Mouse (Mus musculus) macrophage (primary cell): ENCODE results near the gene Ncam1. TPM values are rescaled to one million over a fixed set of nuclear protein-coding genes. Genes with fewer than 3 reads are reported as not detected.

Experiments used
- H3K27ac ChIP-seq: fragments of 350-480 bp; formaldehyde crosslinking; 2 replicates; pipeline ENCODE4 v1.9.0; 2021
- H3K36me3 ChIP-seq: fragments of 350-480 bp; formaldehyde crosslinking; 2 replicates; pipeline ENCODE4 v1.9.0; 2021; ENCODE audit errors: inconsistent target
- H3K4me3 ChIP-seq: fragments of 350-480 bp; formaldehyde crosslinking; 2 replicates; pipeline ENCODE4 v1.9.0; 2021; ENCODE audit errors: inconsistent target
- H3K79me2 ChIP-seq: fragments of 350-480 bp; formaldehyde crosslinking; 2 replicates; pipeline ENCODE4 v1.9.0; 2021; ENCODE audit errors: inconsistent target
- WGBS: methylation state at CpG from one replicate; pipeline ENCODE4 v1.1.7; 2026; ENCODE audit warnings: inconsistent platforms; ENCODE audit not compliant: missing documents; 5-methylcytosine and 5-hydroxymethylcytosine counted together
- polyA plus RNA-seq: library from polyadenylated mRNA; stranded (reverse); fragments of 250-400 nt; gene quantifications from 3 replicates; pipeline ENCODE4 v1.2.4, GENCODE M21; 2018; ENCODE audit warnings: inconsistent platforms

Ncam1 gene
- polyA plus RNA-seq, 1 experiment from 2014 or later, result 0.06 TPM

GRCm38 (mm10) chr9:49777015-49777637 lies 21.6 kb downstream of the Ncam1 start:
- Histone ChIP-seq H3K27ac (no peak overlapping the region), H3K36me3 (no peaks in the 10 kb centered on the region), H3K79me2 (no peaks in the 10 kb centered on the region), H3K4me3 (no peak overlapping the region)
- 85% methylated on average over 7 of the region's 7 CpGs for WGBS

GRCm38 (mm10) chr9:49766634-49767033 lies 32.1 kb downstream of the Ncam1 start:
- H3K27ac ChIP-seq, result no peak overlapping the region
- no peaks in the 10 kb centered on the region for H3K36me3 ChIP-seq
- 79% methylated on average over 2 of the region's 2 CpGs for WGBS
- no peak overlapping the region for H3K4me3 ChIP-seq
- no peaks in the 10 kb centered on the region for H3K79me2 ChIP-seq

- WGBS, result 92% methylated on average over 6 of the region's 6 CpGs
- Histone ChIP-seq H3K4me3 (no peak overlapping the region), H3K79me2 (no peaks in the 10 kb centered on the region), H3K27ac (no peak overlapping the region), H3K36me3 (no peaks in the 10 kb centered on the region)
These were observed 38.2 kb downstream of the Ncam1 start for GRCm38 (mm10) chr9:49760571-49760970.

DNA sequence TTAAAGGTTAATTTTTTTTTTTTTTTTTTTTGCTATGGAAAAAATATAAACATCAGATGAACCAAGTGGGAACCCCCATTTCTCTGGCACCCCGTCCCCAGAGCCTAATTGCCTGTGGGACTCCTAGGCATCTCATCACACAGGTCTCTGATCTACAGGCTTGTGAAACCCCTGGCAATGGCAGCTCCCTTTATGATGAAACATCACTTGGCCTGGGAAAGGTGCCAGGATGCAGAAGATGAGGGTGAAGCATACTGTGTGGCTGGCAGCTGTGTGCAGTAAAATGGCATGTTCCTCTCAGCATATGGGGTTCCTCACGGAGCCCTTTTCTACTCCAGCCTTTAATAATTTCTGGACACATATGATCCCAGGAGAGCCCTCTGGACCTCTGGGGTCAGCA lies 40.3 kb downstream of the Ncam1 start:
- WGBS, result 73% methylated on average over 2 of the region's 2 CpGs
- no peak overlapping the region for H3K4me3 ChIP-seq
- H3K79me2 ChIP-seq, result no peaks in the 10 kb centered on the region
- H3K36me3 ChIP-seq, result no peaks in the 10 kb centered on the region
- H3K27ac ChIP-seq, result no peak overlapping the region

- H3K36me3 ChIP-seq, result no peaks in the 10 kb centered on the region
- no peak overlapping the region for H3K4me3 ChIP-seq
- H3K79me2 ChIP-seq, result no peaks in the 10 kb centered on the region
- H3K27ac ChIP-seq, result no peak overlapping the region
- WGBS, result 96% methylated on average over 12 of the region's 12 CpGs
These were observed 40.7 kb downstream of the Ncam1 start for GRCm38 (mm10) chr9:49757986-49758385.

- no peak overlapping the region for H3K4me3 ChIP-seq
- H3K79me2 ChIP-seq, result no peaks in the 10 kb centered on the region
- 88% methylated on average over 4 of the region's 4 CpGs for WGBS
- no peaks in the 10 kb centered on the region for H3K36me3 ChIP-seq
- no peak overlapping the region for H3K27ac ChIP-seq
These were observed 41.1 kb downstream of the Ncam1 start for GRCm38 (mm10) chr9:49757582-49757981.

DNA sequence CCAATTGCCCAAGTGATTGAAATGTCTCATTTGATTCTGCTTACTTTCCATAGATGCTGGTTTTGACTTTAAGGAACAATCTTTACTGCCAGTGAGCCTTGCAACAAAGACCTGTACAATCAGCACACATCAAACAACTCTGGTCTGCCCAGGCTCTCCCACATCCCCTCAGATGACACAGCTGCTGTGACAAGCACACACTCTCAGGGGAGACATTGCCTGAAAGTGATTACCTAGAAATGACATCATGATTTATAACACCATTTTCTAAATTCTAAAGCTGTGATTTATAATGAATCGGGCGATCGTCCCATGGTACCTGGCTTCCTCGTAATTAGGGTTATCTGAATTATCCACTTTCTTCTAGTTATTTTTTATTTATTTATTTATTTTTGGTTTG lies 42.0 kb downstream of the Ncam1 start:
- 97% methylated on average over 4 of the region's 4 CpGs for WGBS
- Histone ChIP-seq H3K36me3 (no peaks in the 10 kb centered on the region), H3K79me2 (no peaks in the 10 kb centered on the region), H3K4me3 (no peak overlapping the region), H3K27ac (no peak overlapping the region)

DNA sequence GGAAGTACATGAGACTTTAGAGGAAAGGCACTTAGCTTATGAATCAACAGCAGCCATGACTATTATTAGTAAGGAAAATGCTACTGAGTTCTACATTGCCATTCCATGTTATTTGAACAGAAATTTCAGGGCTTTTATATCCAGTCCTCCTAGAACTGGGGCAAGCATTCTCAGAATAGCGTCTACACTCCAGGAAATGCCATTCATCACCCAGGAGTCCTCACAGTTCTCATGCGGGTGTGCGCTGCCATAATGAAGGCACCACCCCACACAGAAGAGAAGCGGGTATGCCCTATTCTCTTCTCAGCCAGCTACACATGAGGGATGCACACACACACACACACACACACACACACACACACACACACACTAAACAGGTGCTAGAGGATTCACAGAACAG lies 43.5 kb downstream of the Ncam1 start:
- no peaks in the 10 kb centered on the region for H3K79me2 ChIP-seq
- no peak overlapping the region for H3K27ac ChIP-seq
- no peak overlapping the region for H3K4me3 ChIP-seq
- H3K36me3 ChIP-seq, result no peaks in the 10 kb centered on the region
- WGBS, result 63% methylated on average over 4 of the region's 4 CpGs

- H3K27ac ChIP-seq, result no peak overlapping the region
- H3K79me2 ChIP-seq, result no peaks in the 10 kb centered on the region
- H3K4me3 ChIP-seq, result no peak overlapping the region
- WGBS, result 91% methylated on average over 6 of the region's 6 CpGs
- no peaks in the 10 kb centered on the region for H3K36me3 ChIP-seq
These were observed 47.3 kb downstream of the Ncam1 start for GRCm38 (mm10) chr9:49751466-49751865.

DNA sequence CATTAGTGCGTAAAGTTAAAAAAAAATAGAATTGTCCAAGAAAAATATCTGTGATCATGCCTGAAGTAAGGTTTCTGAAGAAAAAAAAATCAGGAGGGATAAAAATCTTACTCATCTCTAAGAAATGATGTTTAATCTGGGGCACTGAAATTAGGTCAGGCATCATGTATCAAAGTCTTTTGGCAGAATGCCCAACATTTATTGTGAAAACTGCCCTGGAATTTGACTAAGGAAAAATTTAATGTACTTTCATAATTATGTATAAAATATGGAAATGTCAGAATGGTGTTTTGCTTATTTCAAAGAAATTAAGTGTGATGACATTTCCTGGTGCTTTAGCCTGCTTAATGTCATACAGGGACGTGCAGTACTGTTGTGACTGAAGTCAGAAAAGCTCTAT lies 52.5 kb downstream of the Ncam1 start:
- H3K27ac ChIP-seq, result no peak overlapping the region
- WGBS, result 93% methylated on average over 2 of the region's 2 CpGs
- no peak overlapping the region for H3K4me3 ChIP-seq
- H3K79me2 ChIP-seq, result no peaks in the 10 kb centered on the region
- no peaks in the 10 kb centered on the region for H3K36me3 ChIP-seq

DNA sequence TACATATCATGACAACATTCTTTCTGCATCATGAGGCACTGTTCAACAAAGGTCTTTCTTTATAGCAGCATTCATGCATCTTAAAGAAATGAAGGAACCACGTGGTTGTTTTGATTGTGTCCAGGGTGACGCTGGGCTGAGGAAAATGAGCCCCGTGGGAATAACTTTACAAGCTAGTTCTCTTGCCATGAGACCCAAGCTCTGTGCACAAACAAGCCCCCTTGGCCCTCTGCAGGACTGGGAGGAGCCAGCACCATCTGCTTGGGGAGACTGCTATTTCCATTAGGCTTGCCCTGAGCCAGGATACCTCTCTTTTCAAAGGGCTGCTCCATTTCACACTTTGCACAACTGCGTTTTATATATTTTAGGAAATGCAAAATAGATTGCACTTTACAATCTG lies 53.0 kb downstream of the Ncam1 start:
- H3K36me3 ChIP-seq, result no peaks in the 10 kb centered on the region
- H3K4me3 ChIP-seq, result no peak overlapping the region
- 70% methylated on average over 4 of the region's 4 CpGs for WGBS
- H3K27ac ChIP-seq, result no peak overlapping the region
- H3K79me2 ChIP-seq, result no peaks in the 10 kb centered on the region

DNA sequence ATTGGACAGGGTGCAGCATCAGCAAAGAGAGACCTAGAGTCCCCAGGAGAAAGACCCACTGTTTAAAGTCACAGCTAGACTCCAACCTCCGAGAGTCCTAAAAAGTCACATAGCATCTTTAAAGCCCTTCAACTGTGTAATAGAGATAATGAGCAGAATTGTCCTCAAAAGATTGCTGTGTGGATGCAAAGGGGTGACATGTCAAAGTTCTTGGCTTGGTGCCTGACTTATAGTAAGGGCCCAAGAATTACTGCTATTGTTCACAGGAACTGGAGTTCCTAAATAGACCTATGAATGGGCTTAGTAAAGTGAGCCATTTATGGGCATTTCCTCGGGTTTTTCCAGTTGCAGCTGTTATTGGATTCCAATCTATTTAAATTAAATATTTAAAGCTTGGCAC lies 54.4 kb downstream of the Ncam1 start:
- H3K27ac ChIP-seq, result no peak overlapping the region
- H3K4me3 ChIP-seq, result no peak overlapping the region
- no peaks in the 10 kb centered on the region for H3K79me2 ChIP-seq
- WGBS, result 78% methylated on average over 2 of the region's 2 CpGs
- H3K36me3 ChIP-seq, result no peaks in the 10 kb centered on the region

DNA sequence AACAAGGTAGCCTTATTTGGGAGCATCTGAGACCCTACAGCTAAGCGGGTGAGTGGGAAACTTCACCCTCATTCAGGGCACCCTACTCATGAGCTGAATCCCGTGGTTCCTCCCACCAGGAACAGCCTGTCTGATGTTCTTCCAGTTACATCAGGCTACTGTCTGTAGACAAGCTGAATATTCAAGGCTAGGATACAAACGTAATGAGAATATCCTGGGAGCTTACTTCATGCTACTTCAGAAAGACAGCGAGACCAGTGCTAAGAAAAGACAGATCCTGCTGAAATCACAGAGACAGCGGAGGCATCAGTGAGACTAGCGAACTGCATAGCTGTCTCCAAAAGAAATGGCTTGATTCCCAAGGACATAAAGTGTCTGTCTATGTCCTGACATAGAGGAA lies 58.8 kb downstream of the Ncam1 start:
- no peaks in the 10 kb centered on the region for H3K79me2 ChIP-seq
- no peak overlapping the region for H3K4me3 ChIP-seq
- WGBS, result 89% methylated on average over 6 of the region's 6 CpGs
- no peaks in the 10 kb centered on the region for H3K36me3 ChIP-seq
- H3K27ac ChIP-seq, result no peak overlapping the region

DNA sequence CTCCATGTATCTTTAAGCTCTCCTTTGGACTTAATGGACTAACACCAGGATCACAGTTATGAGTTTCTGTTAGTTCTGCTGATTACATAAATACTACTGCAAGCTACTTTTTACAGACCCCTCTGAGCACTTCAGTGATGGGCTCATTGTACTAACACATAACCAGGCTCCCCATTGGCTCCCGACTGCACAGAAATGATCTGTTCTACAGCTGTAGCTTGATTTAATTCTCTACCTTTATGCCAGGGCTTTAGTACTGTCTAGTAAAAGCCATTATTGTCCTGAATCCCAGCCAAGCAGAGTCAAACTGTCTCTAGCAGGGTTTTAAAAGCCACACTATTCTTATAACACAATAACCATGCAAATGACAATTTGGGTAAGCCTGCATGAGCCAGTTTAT lies 60.2 kb downstream of the Ncam1 start:
- 86% methylated on average over 1 of the region's 1 CpGs for WGBS
- Histone ChIP-seq H3K36me3 (no peaks in the 10 kb centered on the region), H3K27ac (no peak overlapping the region), H3K79me2 (no peaks in the 10 kb centered on the region), H3K4me3 (no peak overlapping the region)

DNA sequence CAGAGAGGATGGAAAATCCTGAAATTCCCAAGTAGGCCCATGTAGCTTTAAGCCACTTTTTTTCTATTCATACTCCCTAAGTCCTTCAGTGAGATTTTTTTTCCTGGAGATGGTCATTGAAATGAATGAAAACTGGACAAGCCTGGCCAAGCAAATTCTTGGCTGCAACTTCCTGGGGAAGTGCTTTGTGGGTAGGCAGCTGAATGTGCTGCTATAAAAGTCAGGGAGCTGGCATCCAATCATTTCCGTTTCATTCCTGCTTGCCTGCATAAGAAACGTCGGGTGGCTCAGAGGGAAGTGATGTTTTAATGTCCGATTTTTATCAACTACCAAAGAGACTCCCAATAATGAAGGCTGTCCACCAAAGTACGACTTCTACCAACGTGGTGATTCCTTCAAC lies 61.6 kb downstream of the Ncam1 start:
- Histone ChIP-seq H3K79me2 (no peaks in the 10 kb centered on the region), H3K36me3 (no peaks in the 10 kb centered on the region), H3K4me3 (no peak overlapping the region), H3K27ac (no peak overlapping the region)
- WGBS, result 70% methylated on average over 6 of the region's 6 CpGs

GRCm38 (mm10) chr9:49734348-49735007 lies 64.2 kb downstream of the Ncam1 start:
- no peaks in the 10 kb centered on the region for H3K79me2 ChIP-seq
- H3K27ac ChIP-seq, result no peak overlapping the region

More at GRCm38 (mm10) chr9:49734348-49735007, 64.2 kb downstream of the Ncam1 start:
- 78% methylated on average over 7 of the region's 7 CpGs for WGBS
- H3K4me3 ChIP-seq, result no peak overlapping the region
- no peaks in the 10 kb centered on the region for H3K36me3 ChIP-seq
